Mouse (Mus musculus): ENCODE data around the gene Tgfa.

GRCm38 (mm10) chr6:86188741-86189480 is 6.1 kb upstream of the Tgfa start:
- TF ChIP-seq POLR2A (IDR thresholded peaks at IDR 0.05; ENCODE audit: low read depth, low read length) (no peak), CTCF (IDR thresholded peaks at IDR 0.05; ENCODE audit: extremely low read depth, insufficient read depth, insufficient read length, insufficient replicate concordance) (no peak)

Data from spleen, adult 2 months (tissue).